Mouse (Mus musculus) midbrain, embryonic 13.5 days (tissue): ENCODE measurements around the gene Chtop. TPM values are rescaled to one million over a fixed set of nuclear protein-coding genes. Genes with fewer than 3 reads are reported as not detected.

Experiments
- ATAC-seq: fragments of 200-750 bp; cut with Nextera tagmentation; 2 replicates; pipeline ENCODE4 v1.8.0; 2017; ENCODE audit warnings: mild to moderate bottlenecking, moderate TSS enrichment, moderate library complexity
- H3K27ac ChIP-seq: fragments of 300-500 bp; sonication (generic); 2 replicates; pipeline ENCODE4 v1.5.1; 2015; ENCODE audit warnings: inconsistent platforms, mild to moderate bottlenecking, moderate library complexity
- H3K27me3 ChIP-seq: fragments of 300-500 bp; sonication (generic); 2 replicates; pipeline ENCODE4 v1.6.1; 2015; ENCODE audit warnings: mild to moderate bottlenecking, inconsistent platforms
- H3K36me3 ChIP-seq: fragments of 300-500 bp; sonication (generic); 2 replicates; pipeline ENCODE4 v1.6.1; 2015; ENCODE audit warnings: mild to moderate bottlenecking, inconsistent platforms
- H3K4me1 ChIP-seq: fragments of 300-500 bp; sonication (generic); replicated peaks from 2 replicates; pipeline ENCODE4 v1.6.1; 2015; ENCODE audit warnings: inconsistent platforms
- H3K4me2 ChIP-seq: fragments of 300-500 bp; sonication (generic); replicated peaks from 2 replicates; pipeline ENCODE4 v1.6.1; 2015; ENCODE audit warnings: moderate library complexity, mild to moderate bottlenecking, inconsistent platforms
- H3K4me3 ChIP-seq: fragments of 300-500 bp; sonication (generic); replicated peaks from 2 replicates; pipeline ENCODE4 v1.5.1; 2015; ENCODE audit warnings: mild to moderate bottlenecking, inconsistent platforms
- H3K9ac ChIP-seq: fragments of 300-500 bp; sonication (generic); replicated peaks from 2 replicates; pipeline ENCODE4 v1.6.1; 2015; ENCODE audit warnings: mild to moderate bottlenecking, inconsistent platforms
- H3K9me3 ChIP-seq: fragments of 300-500 bp; sonication (generic); 2 replicates; pipeline ENCODE4 v1.6.1; 2016; ENCODE audit warnings: mild to moderate bottlenecking, inconsistent platforms
- WGBS: fragments of 180-500 bp; shearing (Covaris S2); methylation state at CpG from one replicate; pipeline ENCODE4 v1.1.7; 2015; 5-methylcytosine and 5-hydroxymethylcytosine counted together
- polyA plus RNA-seq: library from polyadenylated mRNA; unstranded; fragments of >200 nt; fragmentation: Nextera tagmentation; extraction: Ambion mirVana; gene quantifications from 2 replicates; pipeline ENCODE4 v1.2.1, GENCODE M21; 2015

Gene Chtop
- polyA plus RNA-seq, 1 experiment from 2014 or later: 212 TPM

GRCm38 (mm10) chr3:90508287-90508949 is 880 bp downstream of the Chtop start:
- H3K4me1 ChIP-seq: peaks cover 31% of the 10 kb centered on the region
- 4% methylated on average over 20 of the region's 20 CpGs for WGBS
- no peak for ATAC-seq
- H3K4me2 ChIP-seq: peak overlapping the region; percentile 77
- peaks cover 22% of the 10 kb centered on the region for H3K27me3 ChIP-seq
- H3K9ac ChIP-seq: peak overlapping the region; percentile 98
- H3K4me3 ChIP-seq: peak overlapping the region; percentile 86
- H3K27ac ChIP-seq: peak overlapping the region; percentile 96
- peaks cover 38% of the 10 kb centered on the region for H3K36me3 ChIP-seq
- H3K9me3 ChIP-seq: no peaks in the 10 kb centered on the region

DNA sequence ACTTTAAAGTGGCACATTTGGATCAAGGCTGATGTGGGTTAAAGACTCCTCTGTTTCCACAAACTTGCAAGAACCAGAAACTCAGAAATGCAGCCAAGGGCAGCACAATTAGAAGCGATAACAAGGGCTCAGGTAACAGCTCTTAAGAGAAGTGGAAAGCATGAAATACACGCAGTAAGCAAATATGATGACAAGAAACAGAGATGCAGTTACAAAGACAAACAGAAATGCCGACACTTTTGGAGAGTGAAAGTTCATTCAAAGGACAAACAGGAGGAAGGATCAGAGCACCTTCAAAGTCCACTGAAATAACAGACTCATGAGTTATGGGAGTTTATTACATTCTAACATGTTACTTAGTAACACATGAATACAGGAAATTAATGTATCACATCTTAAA is 2.9 kb downstream of the Chtop start:
- Histone ChIP-seq H3K4me3 (no peak overlapping the region), H3K27ac (no peak overlapping the region), H3K4me1 (peaks cover 36% of the 10 kb centered on the region), H3K27me3 (peaks cover 4% of the 10 kb centered on the region; the same call in 1 of the 2 replicates), H3K9me3 (no peaks in the 10 kb centered on the region), H3K36me3 (peaks cover 58% of the 10 kb centered on the region), H3K4me2 (no peak overlapping the region), H3K9ac (no peak overlapping the region)
- WGBS: 94% methylated on average over 3 of the region's 3 CpGs
- ATAC-seq: no peak

DNA sequence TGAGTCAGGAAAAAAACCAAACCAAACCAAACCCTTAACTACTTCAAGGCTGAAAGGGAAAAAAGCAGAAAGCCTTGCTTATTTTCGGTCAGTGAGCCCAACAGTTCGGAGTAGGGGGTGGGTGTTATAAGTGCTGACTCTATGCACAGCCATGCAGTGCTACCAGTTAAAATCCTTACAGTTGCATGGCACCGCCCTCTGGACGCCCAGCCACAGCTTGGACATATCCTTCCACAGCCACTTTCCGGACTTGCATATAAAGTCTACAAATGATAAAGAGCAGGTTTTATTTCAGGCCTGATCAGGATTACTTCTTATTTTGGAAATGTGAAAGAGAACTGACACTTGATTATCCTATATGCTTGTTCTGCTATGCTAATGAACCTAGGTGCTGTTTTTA is 4.1 kb downstream of the Chtop start:
- Histone ChIP-seq H3K36me3 (peaks cover 65% of the 10 kb centered on the region), H3K4me2 (no peak overlapping the region)

DNA sequence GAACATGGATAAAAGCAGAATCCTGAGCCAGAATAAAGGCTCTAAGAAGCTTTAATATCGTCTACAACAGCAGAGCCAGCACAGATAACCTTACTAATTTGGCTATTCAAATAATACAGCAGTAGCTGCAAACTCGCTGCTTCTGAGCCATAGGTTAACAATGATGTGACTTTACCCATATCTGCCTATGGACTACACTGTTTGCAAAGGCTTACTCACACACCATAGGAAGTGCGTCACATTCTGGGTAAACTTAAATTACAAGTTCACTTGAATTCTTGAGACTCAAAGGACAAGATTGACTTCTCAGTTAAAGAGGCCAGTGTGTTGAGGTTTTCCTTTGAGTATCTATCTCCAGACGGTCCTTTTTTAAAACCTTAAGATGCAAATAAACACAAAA is 5.9 kb downstream of the Chtop start:
- no peak for ATAC-seq
- Histone ChIP-seq H3K4me3 (no peak overlapping the region), H3K9me3 (no peaks in the 10 kb centered on the region), H3K4me1 (peaks cover 36% of the 10 kb centered on the region), H3K27me3 (no peaks in the 10 kb centered on the region), H3K9ac (no peak overlapping the region), H3K27ac (no peak overlapping the region), H3K36me3 (peaks cover 82% of the 10 kb centered on the region), H3K4me2 (no peak overlapping the region)
- 71% methylated on average over 4 of the region's 4 CpGs for WGBS

More for the DNA sequence above, 4.1 kb downstream of the Chtop start:
- Histone ChIP-seq H3K9me3 (no peaks in the 10 kb centered on the region), H3K27me3 (no peaks in the 10 kb centered on the region), H3K4me3 (no peak overlapping the region), H3K27ac (no peak overlapping the region), H3K4me1 (peaks cover 36% of the 10 kb centered on the region), H3K9ac (no peak overlapping the region)
- WGBS: 94% methylated on average over 5 of the region's 5 CpGs
- no peak for ATAC-seq

GRCm38 (mm10) chr3:90497597-90497996 is 11.7 kb downstream of the Chtop start:
- ATAC-seq: no peak
- H3K9ac ChIP-seq: no peak overlapping the region
- no peaks in the 10 kb centered on the region for H3K4me1 ChIP-seq
- no peaks in the 10 kb centered on the region for H3K27me3 ChIP-seq
- no peak overlapping the region for H3K4me3 ChIP-seq
- H3K9me3 ChIP-seq: no peaks in the 10 kb centered on the region
- H3K4me2 ChIP-seq: no peak overlapping the region
- H3K36me3 ChIP-seq: peaks cover 64% of the 10 kb centered on the region
- no peak overlapping the region for H3K27ac ChIP-seq

DNA sequence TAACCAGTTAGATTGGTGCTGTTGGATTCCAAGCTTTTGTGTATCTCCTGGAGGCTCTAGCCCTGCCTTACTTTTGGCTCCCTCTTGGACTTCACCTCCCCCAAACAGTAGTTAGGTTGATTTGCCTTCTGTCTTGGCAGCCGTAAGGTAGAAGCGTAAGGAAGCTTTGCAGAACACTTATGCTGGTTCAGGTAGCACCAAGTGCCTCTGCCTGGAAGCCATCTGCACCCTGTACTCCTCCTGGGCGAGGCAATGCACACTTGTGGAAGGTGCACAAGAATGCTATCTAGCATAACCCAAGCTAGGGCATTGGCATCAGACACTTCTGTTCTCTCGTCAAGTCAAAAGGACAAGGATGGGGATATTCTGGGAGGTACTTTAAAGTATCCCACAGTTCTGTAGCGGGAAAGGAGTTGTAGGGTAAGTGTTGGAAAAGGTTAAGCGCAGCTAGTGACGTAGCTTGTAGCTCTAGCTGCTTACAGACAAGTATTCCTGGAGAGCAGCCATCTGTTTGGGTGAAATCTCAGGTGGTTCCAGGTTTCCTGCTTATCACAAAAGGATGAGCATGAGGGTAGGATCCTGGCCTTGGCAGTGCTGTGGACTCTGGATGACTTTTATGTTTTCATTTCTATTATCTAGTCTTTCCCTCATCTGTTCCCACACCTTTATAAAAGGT is 13.3 kb downstream of the Chtop start:
- ATAC-seq: no peak
- Histone ChIP-seq H3K9ac (no peak overlapping the region), H3K9me3 (no peaks in the 10 kb centered on the region), H3K36me3 (peaks cover 49% of the 10 kb centered on the region), H3K27me3 (no peaks in the 10 kb centered on the region), H3K4me1 (no peaks in the 10 kb centered on the region), H3K4me2 (no peak overlapping the region), H3K4me3 (no peak overlapping the region), H3K27ac (no peak overlapping the region)
- 96% methylated on average over 7 of the region's 7 CpGs for WGBS

DNA sequence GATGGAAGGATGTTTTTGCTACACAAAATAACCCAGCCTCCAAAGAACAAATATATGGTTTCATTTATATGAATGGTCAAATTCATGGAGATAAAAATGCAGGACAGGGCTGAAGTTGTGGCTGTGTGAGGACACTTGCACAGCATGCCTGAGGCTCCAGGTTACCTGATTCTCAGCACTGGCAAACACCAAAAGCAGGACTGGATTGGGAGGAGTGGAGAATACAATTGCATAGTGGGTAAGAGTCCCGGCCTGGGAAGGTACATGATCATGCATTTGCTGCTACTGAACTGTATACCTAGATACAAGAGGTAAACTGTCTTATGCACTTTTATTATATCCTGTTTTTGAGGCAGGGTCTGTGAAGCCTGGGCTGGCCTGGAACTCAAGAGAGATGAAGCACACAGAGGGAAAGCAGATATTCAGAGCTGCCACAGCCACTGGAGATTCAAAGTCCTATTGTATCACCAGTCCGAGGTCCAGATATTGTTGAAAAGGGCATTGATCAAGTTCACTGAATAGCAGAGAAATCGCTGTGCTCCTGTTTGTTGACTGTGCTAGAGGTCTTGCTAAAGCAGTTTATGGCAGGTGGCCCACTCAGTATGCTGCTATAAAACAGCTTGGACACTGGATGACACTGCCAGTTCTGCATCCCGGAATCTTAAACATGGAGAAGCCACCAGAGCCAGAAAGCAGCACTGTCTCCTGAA is 15.3 kb downstream of the Chtop start:
- Histone ChIP-seq H3K4me1 (peaks cover 7% of the 10 kb centered on the region), H3K36me3 (peaks cover 39% of the 10 kb centered on the region), H3K4me2 (no peak overlapping the region), H3K9me3 (no peaks in the 10 kb centered on the region), H3K4me3 (no peak overlapping the region), H3K27ac (no peak overlapping the region), H3K27me3 (no peaks in the 10 kb centered on the region), H3K9ac (no peak overlapping the region)
- no peak for ATAC-seq
- 64% methylated on average over 4 of the region's 4 CpGs for WGBS

GRCm38 (mm10) chr3:90491350-90491749 is 17.9 kb downstream of the Chtop start:
- no peak for ATAC-seq
- no peaks in the 10 kb centered on the region for H3K9me3 ChIP-seq
- no peak overlapping the region for H3K4me3 ChIP-seq
- no peak overlapping the region for H3K27ac ChIP-seq
- 34% methylated on average over 2 of the region's 2 CpGs for WGBS
- H3K4me1 ChIP-seq: peaks cover 7% of the 10 kb centered on the region
- no peak overlapping the region for H3K4me2 ChIP-seq
- H3K9ac ChIP-seq: no peak overlapping the region
- no peaks in the 10 kb centered on the region for H3K27me3 ChIP-seq
- peaks cover 38% of the 10 kb centered on the region for H3K36me3 ChIP-seq

DNA sequence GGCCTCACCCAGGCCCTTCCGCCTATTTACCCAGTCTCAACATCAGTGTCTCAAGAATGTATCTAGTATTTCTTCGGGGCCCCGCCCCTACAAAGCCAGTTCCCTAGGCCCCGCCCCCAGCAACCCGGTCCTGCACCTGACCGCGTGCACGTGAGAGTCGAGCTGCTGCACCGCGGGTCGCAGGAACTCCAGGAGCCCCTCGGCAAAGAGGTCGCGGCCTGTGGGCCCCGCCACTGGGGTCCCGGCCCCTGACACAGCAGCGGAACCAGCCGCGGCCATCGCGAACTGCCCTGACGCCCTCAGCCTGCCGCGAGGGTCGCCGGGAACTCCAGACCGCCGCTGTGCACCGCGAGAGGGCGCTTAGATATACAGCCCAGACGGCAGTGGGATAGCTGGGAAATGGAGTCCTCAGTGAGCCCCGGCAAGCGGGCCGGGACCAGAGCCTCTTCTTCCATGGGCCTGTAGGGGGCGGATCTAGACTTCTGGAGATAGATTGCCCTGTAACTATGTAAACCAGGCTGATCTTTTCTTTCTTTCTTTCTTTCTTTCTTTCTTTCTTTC is 18.5 kb downstream of the Chtop start, which contains the start of gene Snapin:
Snapin (minus strand) TSS at position 338 of the 561 bp plus-strand sequence.
- H3K27me3 ChIP-seq: no peaks in the 10 kb centered on the region
- peak; percentile 99 for ATAC-seq
- peak within 1 kb of the TSS; percentile 72 for H3K4me3 ChIP-seq
- WGBS: under 1% methylated on average over 37 of the region's 37 CpGs
- peak within 1 kb of the TSS; percentile 61; the same call in 1 of the 2 replicates for H3K27ac ChIP-seq
- H3K4me1 ChIP-seq: peaks cover 7% of the 10 kb centered on the region
- H3K4me2 ChIP-seq: peak within 1 kb of the TSS; percentile 60
- peak within 1 kb of the TSS; percentile 78 for H3K9ac ChIP-seq
- H3K9me3 ChIP-seq: no peaks in the 10 kb centered on the region
- H3K36me3 ChIP-seq: peaks cover 38% of the 10 kb centered on the region

- Histone ChIP-seq H3K9me3 (no peaks in the 10 kb centered on the region), H3K4me2 (no peak overlapping the region), H3K9ac (no peak overlapping the region), H3K4me3 (no peak overlapping the region), H3K36me3 (peaks cover 57% of the 10 kb centered on the region), H3K27me3 (no peaks in the 10 kb centered on the region), H3K27ac (no peak overlapping the region), H3K4me1 (peaks cover 7% of the 10 kb centered on the region)
- no peak for ATAC-seq
- whole genome bisulfite sequencing: 90% methylated on average over 6 of the region's 6 CpGs
Measured at GRCm38 (mm10) chr3:90488576-90488975, 20.7 kb downstream of the Chtop start.

- Histone ChIP-seq H3K27me3 (no peaks in the 10 kb centered on the region), H3K4me1 (peaks cover 7% of the 10 kb centered on the region), H3K4me2 (no peak overlapping the region), H3K36me3 (peaks cover 72% of the 10 kb centered on the region), H3K4me3 (no peak overlapping the region), H3K9ac (no peak overlapping the region), H3K27ac (no peak overlapping the region), H3K9me3 (no peaks in the 10 kb centered on the region)
- WGBS: 79% methylated on average over 5 of the region's 5 CpGs
- ATAC-seq: no peak
Measured at GRCm38 (mm10) chr3:90486998-90487397, 22.3 kb downstream of the Chtop start.
